In genomic region chr14:22168795-22169568, GRCm38 (mm10) we compare ENCODE assay signal across 15 mouse cellular contexts.
A peak's percentile ranks its signal among the peaks of the same experiment; 100 is the strongest.
DNase-seq lines count a peak whose midpoint lies in the region; ATAC-seq lines count a peak whose summit lies in the region.
"Had no signal": no experiment of that assay in that cellular context is flagged by ENCODE, and none has a peak within 500 bp of the region (broad histone marks: within the 10 kb centered on the region; RNA-seq: fewer than 3 reads in every experiment).

No protein-coding gene starts in this region.

- H3K4me1 ChIP-seq in heart, embryonic 16.5 days (ENCODE audit: control insufficient read depth, insufficient read depth, low read length): peaks cover 9% of the 10 kb centered on the region
- peaks cover 13% of the 10 kb centered on the region; the same call in 1 of the 2 replicates for H3K4me1 ChIP-seq in megakaryocyte, embryonic 14.5 days
- peaks cover 8% of the 10 kb centered on the region for H3K4me1 ChIP-seq in hindbrain, embryonic 16.5 days (ENCODE audit: control insufficient read depth, insufficient read depth, low read depth, low read length)

- peak overlapping the region; percentile 2; the same call in 1 of the 2 replicates for H3K4me2 ChIP-seq in heart, embryonic 16.5 days (ENCODE audit: low read depth, low read length)
- peak overlapping the region; percentile 32 for H3K4me2 ChIP-seq in hindbrain, embryonic 16.5 days (ENCODE audit: low read length)

- DNase-seq in heart, adult 18-20 months: no peak
- peak; percentile 32 for DNase-seq in retina, embryonic 14.5 days (ENCODE audit: low spot score)
- no peak for DNase-seq in left cerebral cortex, adult 8-10 months (ENCODE audit: low spot score in 2 of 2)
- DNase-seq in thymus, postnatal 14 days: no peak
- DNase-seq: adrenal gland, adult 8-10 months; gastrocnemius, postnatal 14 days; midbrain, embryonic 14.5 days; thymus, postnatal 4 days had no signal

- H3K36me3 ChIP-seq in heart, embryonic 16.5 days (ENCODE audit: control insufficient read depth, insufficient read depth): no peaks in the 10 kb centered on the region
- no peaks in the 10 kb centered on the region for H3K36me3 ChIP-seq in megakaryocyte, embryonic 14.5 days (replicated peaks; ENCODE audit: low read length)
- no peaks in the 10 kb centered on the region for H3K36me3 ChIP-seq in hindbrain, embryonic 16.5 days (ENCODE audit: control insufficient read depth, insufficient read depth, low read length)

- no peak overlapping the region for H3K9ac ChIP-seq in heart, embryonic 16.5 days (ENCODE audit: low read length)
- no peak overlapping the region for H3K9ac ChIP-seq in hindbrain, embryonic 16.5 days (ENCODE audit: low read depth, low read length)
- H3K9ac ChIP-seq: liver, embryonic 14.5 days had no signal

- H3K9me3 ChIP-seq in heart, embryonic 16.5 days (replicated peaks; ENCODE audit: control insufficient read depth, low read length): no peaks in the 10 kb centered on the region
- no peaks in the 10 kb centered on the region for H3K9me3 ChIP-seq in megakaryocyte, embryonic 14.5 days
- no peaks in the 10 kb centered on the region for H3K9me3 ChIP-seq in hindbrain, embryonic 16.5 days (ENCODE audit: control insufficient read depth, low read length)

- ATAC-seq in heart, embryonic 16.5 days (replicated peaks; ENCODE audit: extremely low read depth, insufficient read depth, low FRiP score): no peak
- no peak for ATAC-seq in megakaryocyte, adult 5-6 weeks (ENCODE audit: poor library complexity, severe bottlenecking)
- ATAC-seq in hindbrain, embryonic 16.5 days: peak; percentile 64; the same call in 1 of the 2 replicates
- ATAC-seq: CD4-positive, CD25-positive, alpha-beta regulatory T cell, adult 4 months; Patski had no signal

- no peak overlapping the region for H3K27ac ChIP-seq in heart, embryonic 16.5 days (ENCODE audit: low read length)
- no peak overlapping the region for H3K27ac ChIP-seq in hindbrain, embryonic 16.5 days (ENCODE audit: low read depth, low read length)
- H3K27ac ChIP-seq: liver, embryonic 14.5 days had no signal

- no peaks in the 10 kb centered on the region for H3K27me3 ChIP-seq in heart, embryonic 16.5 days (ENCODE audit: control insufficient read depth, insufficient read depth, low read length)
- H3K27me3 ChIP-seq in megakaryocyte, embryonic 14.5 days (replicated peaks): no peaks in the 10 kb centered on the region
- H3K27me3 ChIP-seq in hindbrain, embryonic 16.5 days (replicated peaks; ENCODE audit: control insufficient read depth, insufficient read depth, low read length): no peaks in the 10 kb centered on the region
- H3K27me3 ChIP-seq: Patski had no signal

- WGBS in heart, embryonic 16.5 days: 47% methylated on average over 14 of the region's 14 CpGs
- WGBS in hindbrain, embryonic 16.5 days: 26% methylated on average over 14 of the region's 14 CpGs

- H3K4me3 ChIP-seq in heart, embryonic 16.5 days (ENCODE audit: low read length): no peak overlapping the region
- H3K4me3 ChIP-seq in megakaryocyte, embryonic 14.5 days (replicated peaks): peak overlapping the region; percentile 3
- H3K4me3 ChIP-seq in hindbrain, embryonic 16.5 days (ENCODE audit: low read length): no peak overlapping the region
